Mouse (Mus musculus) forebrain, embryonic 11.5 days (tissue): ENCODE results near the gene Pip5kl1. TPM values are rescaled to one million over a fixed set of nuclear protein-coding genes. Genes with fewer than 3 reads are reported as not detected.
A peak's percentile ranks its signal among the peaks of the same experiment; 100 is the strongest.

ENCODE experiments used
- ATAC-seq: fragments of 200-750 bp; cut with Nextera tagmentation; replicated peaks from 2 replicates; pipeline ENCODE4 v1.8.0; 2017; ENCODE audit warnings: moderate TSS enrichment; ENCODE audit not compliant: low FRiP score
- DNase-seq: peaks from one replicate; pipeline ENCODE4 v3.0.0-alpha.2; 2017; ENCODE audit warnings: low spot score
- H3K27ac ChIP-seq: fragments of 300-500 bp; sonication (generic); 2 replicates; pipeline ENCODE4 v1.5.1; 2014; ENCODE audit warnings: low read depth, low read length
- H3K27me3 ChIP-seq: fragments of 300-500 bp; sonication (generic); 2 replicates; pipeline ENCODE4 v1.6.1; 2014; ENCODE audit warnings: mild to moderate bottlenecking, low read length, mixed read lengths; ENCODE audit not compliant: control insufficient read depth, insufficient read depth
- H3K36me3 ChIP-seq: fragments of 300-500 bp; sonication (generic); 2 replicates; pipeline ENCODE4 v1.6.1; 2014; ENCODE audit warnings: mild to moderate bottlenecking, low read length, moderate library complexity, mixed read lengths; ENCODE audit not compliant: control insufficient read depth, insufficient read depth
- H3K4me1 ChIP-seq: fragments of 300-500 bp; sonication (generic); replicated peaks from 2 replicates; pipeline ENCODE4 v1.6.1; 2014; ENCODE audit warnings: low read length, mixed read lengths; ENCODE audit not compliant: control insufficient read depth, insufficient read depth
- H3K4me2 ChIP-seq: fragments of 300-500 bp; sonication (generic); 2 replicates; pipeline ENCODE4 v1.6.1; 2014; ENCODE audit warnings: low read depth, mild to moderate bottlenecking, low read length, moderate library complexity, mixed read lengths; ENCODE audit not compliant: severe bottlenecking
- H3K4me3 ChIP-seq: fragments of 300-500 bp; sonication (generic); 2 replicates; pipeline ENCODE4 v1.5.1; 2014; ENCODE audit warnings: low read depth, low read length
- H3K9ac ChIP-seq: fragments of 300-500 bp; sonication (generic); 2 replicates; pipeline ENCODE4 v1.6.1; 2014; ENCODE audit warnings: low read length
- H3K9me3 ChIP-seq: fragments of 300-500 bp; sonication (generic); 2 replicates; pipeline ENCODE4 v1.6.1; 2016; ENCODE audit warnings: low read length, mixed read lengths; ENCODE audit not compliant: control insufficient read depth
- WGBS: fragments of 180-500 bp; shearing (Covaris S2); extraction: QIAGEN DNeasy Blood & Tissue Kit; methylation state at CpG from one replicate; pipeline ENCODE4 v1.1.7; 2014; 5-methylcytosine and 5-hydroxymethylcytosine counted together
- polyA plus RNA-seq: library from polyadenylated mRNA; unstranded; fragments of >200 nt; fragmentation: Nextera tagmentation; extraction: Ambion mirVana; gene quantifications from 2 replicates; pipeline ENCODE4 v1.2.1, GENCODE M21; 2014

Gene Pip5kl1
- polyA plus RNA-seq, 1 experiment from 2014 or later: 1.8 TPM

- 95% methylated on average over 11 of the region's 11 CpGs for WGBS
- H3K27ac ChIP-seq: no peak overlapping the region
- H3K4me1 ChIP-seq: no peaks in the 10 kb centered on the region; the same call in 1 of the 2 replicates
- no peaks in the 10 kb centered on the region for H3K36me3 ChIP-seq
- no peak overlapping the region for H3K9ac ChIP-seq
- H3K9me3 ChIP-seq: no peaks in the 10 kb centered on the region
- ATAC-seq (no peak), DNase-seq (no peak)
- H3K27me3 ChIP-seq: peaks cover 2% of the 10 kb centered on the region
- no peak overlapping the region for H3K4me3 ChIP-seq
- H3K4me2 ChIP-seq: no peak overlapping the region
These were observed 2.4 kb upstream of the Pip5kl1 start for GRCm38 (mm10) chr2:32572196-32572595.

GRCm38 (mm10) chr2:32574901-32575585 lies 446 bp downstream of the Pip5kl1 start:
- peak; percentile 74 for DNase-seq
- Histone ChIP-seq H3K27me3 (peaks cover 11% of the 10 kb centered on the region), H3K9ac (peak overlapping the region; percentile 49), H3K9me3 (no peaks in the 10 kb centered on the region), H3K4me1 (no peaks in the 10 kb centered on the region; the same call in 1 of the 2 replicates), H3K27ac (no peak overlapping the region), H3K4me3 (peak overlapping the region; percentile 35), H3K36me3 (no peaks in the 10 kb centered on the region), H3K4me2 (peak overlapping the region; percentile 88)
- 2% methylated on average over 26 of the region's 26 CpGs for WGBS
- ATAC-seq: no peak

DNA sequence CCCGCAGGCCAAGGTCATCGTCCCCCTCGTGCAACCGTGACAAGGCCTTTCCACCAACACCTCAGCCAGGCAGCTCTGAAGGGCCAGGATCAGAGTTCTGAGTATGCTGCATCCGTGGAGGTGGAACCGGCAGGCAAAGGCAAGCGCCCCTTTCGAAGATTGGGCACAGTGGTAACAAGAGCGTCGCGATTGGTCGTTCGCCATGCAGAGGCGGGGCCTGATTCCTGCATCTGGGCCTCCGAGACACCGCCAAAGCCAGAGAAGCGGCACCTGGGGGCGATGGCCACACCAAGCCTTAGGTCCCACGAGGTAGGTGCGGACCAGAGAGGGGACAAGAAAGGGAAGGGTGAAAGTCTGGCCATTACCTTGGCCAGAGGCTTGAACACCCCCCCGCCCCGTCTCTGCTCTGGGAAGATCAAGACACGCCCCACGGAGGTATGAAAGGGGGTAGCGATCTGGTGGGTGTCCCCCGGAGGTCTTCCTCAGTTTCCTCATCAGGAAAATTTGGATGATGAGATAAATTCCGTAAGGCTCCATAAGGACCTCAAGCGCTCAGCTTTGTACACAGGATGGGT lies 1.1 kb downstream of the Pip5kl1 start, which contains the start of gene 9430097D07Rik:
TSS of gene 9430097D07Rik (minus strand) at position 99 of the 575 bp plus-strand sequence.
- DNase-seq (peak; percentile 84), ATAC-seq (peak; percentile 71; the same call in 1 of the 2 replicates)
- H3K27me3 ChIP-seq: peaks cover 12% of the 10 kb centered on the region
- H3K9me3 ChIP-seq: no peaks in the 10 kb centered on the region
- H3K4me2 ChIP-seq: peak within 1 kb of the TSS; percentile 88
- H3K36me3 ChIP-seq: no peaks in the 10 kb centered on the region
- no peak within 1 kb of the TSS for H3K27ac ChIP-seq
- H3K9ac ChIP-seq: peak within 1 kb of the TSS; percentile 49
- WGBS: 3% methylated on average over 28 of the region's 28 CpGs
- H3K4me1 ChIP-seq: no peaks in the 10 kb centered on the region; the same call in 1 of the 2 replicates
- H3K4me3 ChIP-seq: peak within 1 kb of the TSS; percentile 35

DNA sequence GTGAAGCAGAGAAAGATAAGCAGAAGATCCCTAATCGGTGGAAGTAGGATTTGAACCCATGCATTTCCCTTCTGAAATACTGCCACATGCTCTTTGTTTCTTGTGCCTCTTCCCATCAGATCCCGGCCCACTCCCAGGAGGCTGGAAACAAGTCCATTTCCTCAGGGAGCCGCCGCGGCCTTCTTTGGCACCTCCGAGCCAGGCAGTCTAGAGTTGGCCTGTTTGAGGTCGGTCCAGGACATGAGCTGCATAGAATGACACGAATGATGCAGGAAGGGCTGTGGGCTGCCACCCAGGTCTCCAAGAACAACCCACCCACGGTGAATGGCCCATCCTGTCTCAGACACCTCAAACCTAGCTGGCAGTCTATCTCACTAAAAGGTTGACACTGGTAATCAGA lies 1.9 kb downstream of the Pip5kl1 start:
- no peaks in the 10 kb centered on the region for H3K36me3 ChIP-seq
- WGBS: 87% methylated on average over 9 of the region's 9 CpGs
- no peaks in the 10 kb centered on the region for H3K9me3 ChIP-seq
- H3K9ac ChIP-seq: no peak overlapping the region
- no peak overlapping the region for H3K27ac ChIP-seq
- no peaks in the 10 kb centered on the region; the same call in 1 of the 2 replicates for H3K4me1 ChIP-seq
- ATAC-seq (no peak), DNase-seq (no peak)
- H3K4me3 ChIP-seq: no peak overlapping the region
- peaks cover 12% of the 10 kb centered on the region for H3K27me3 ChIP-seq
- no peak overlapping the region for H3K4me2 ChIP-seq

GRCm38 (mm10) chr2:32578146-32579046 lies 3.8 kb downstream of the Pip5kl1 start:
- H3K4me1 ChIP-seq: no peaks in the 10 kb centered on the region; the same call in 1 of the 2 replicates
- no peak overlapping the region for H3K9ac ChIP-seq
- DNase-seq: no peak
- H3K27me3 ChIP-seq: peaks cover 12% of the 10 kb centered on the region
- no peak overlapping the region for H3K27ac ChIP-seq
- ATAC-seq: no peak
- no peaks in the 10 kb centered on the region for H3K9me3 ChIP-seq
- 40% methylated on average over 23 of the region's 30 CpGs for WGBS
- H3K4me3 ChIP-seq: no peak overlapping the region
- H3K36me3 ChIP-seq: no peaks in the 10 kb centered on the region
- no peak overlapping the region for H3K4me2 ChIP-seq

DNA sequence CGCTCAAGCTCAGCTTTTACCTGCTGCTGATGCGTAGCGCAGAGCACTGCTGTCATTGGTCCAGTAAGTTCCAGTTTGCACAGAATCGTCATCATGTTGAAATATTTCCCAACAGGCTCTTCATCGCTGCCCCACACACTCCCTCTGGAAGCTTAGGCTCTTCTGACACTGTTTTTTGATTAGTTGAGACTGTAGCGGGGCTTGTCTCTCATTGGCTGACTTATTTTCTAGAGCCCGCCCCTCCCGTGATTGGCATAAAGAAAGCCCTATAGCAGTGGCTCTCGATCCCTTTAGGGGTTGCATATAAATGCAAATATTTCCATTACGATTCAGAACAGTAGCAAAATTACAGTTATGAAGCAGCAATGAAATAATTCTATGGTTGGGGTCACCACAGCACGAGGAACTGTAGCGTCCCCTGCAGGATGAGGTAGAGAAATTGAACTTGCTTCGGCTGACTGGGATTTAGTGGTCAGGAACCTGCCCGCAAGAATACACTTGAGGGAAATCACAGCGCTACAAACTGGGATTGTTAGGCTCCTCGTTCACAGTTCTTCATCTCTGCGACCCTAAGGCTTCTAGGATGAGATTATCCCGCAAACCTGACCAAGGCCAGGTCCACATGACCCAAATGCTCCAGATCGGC lies 7.0 kb downstream of the Pip5kl1 start:
- no peak for ATAC-seq
- H3K27ac ChIP-seq: no peak overlapping the region

GRCm38 (mm10) chr2:32582830-32583799 lies 8.5 kb downstream of the Pip5kl1 start:
- ATAC-seq: peak; percentile 67
- 15% methylated on average over 37 of the region's 37 CpGs for WGBS
- peaks cover 8% of the 10 kb centered on the region for H3K4me1 ChIP-seq
- peak; percentile 85 for DNase-seq
- H3K36me3 ChIP-seq: no peaks in the 10 kb centered on the region
- H3K4me3 ChIP-seq: peak overlapping the region; percentile 15; the same call in 1 of the 2 replicates
- H3K27me3 ChIP-seq: peaks cover 7% of the 10 kb centered on the region; the same call in 1 of the 2 replicates
- 0 out of 2 replicates have a peak overlapping the region, but pooled peaks have one; percentile 9 for H3K9ac ChIP-seq
- H3K4me2 ChIP-seq: peak overlapping the region; percentile 45
- no peak overlapping the region for H3K27ac ChIP-seq
- H3K9me3 ChIP-seq: no peaks in the 10 kb centered on the region

More for the DNA sequence above, 7.0 kb downstream of the Pip5kl1 start:
- H3K9me3 ChIP-seq: no peaks in the 10 kb centered on the region
- H3K4me3 ChIP-seq: peak overlapping the region; percentile 1; the same call in 1 of the 2 replicates
- peak overlapping the region; percentile 16; the same call in 1 of the 2 replicates for H3K4me2 ChIP-seq
- peaks cover 12% of the 10 kb centered on the region for H3K27me3 ChIP-seq
- DNase-seq: no peak
- no peaks in the 10 kb centered on the region for H3K36me3 ChIP-seq
- H3K4me1 ChIP-seq: no peaks in the 10 kb centered on the region; the same call in 1 of the 2 replicates
- H3K9ac ChIP-seq: no peak overlapping the region
- WGBS: 36% methylated on average over 19 of the region's 19 CpGs
